Mouse (Mus musculus) E14TG2a.4 (cell line): ENCODE measurements around the gene Thbd.

Experiments
- H3K27me3 ChIP-seq: 2 replicates; pipeline ENCODE4 v1.6.1; 2014; ENCODE audit warnings: low read length, control low read depth; ENCODE audit not compliant: insufficient read depth
- H3K36me3 ChIP-seq: 2 replicates; pipeline ENCODE4 v1.6.1; 2014; ENCODE audit warnings: low read length, control low read depth; ENCODE audit not compliant: insufficient read depth
- H3K4me1 ChIP-seq: replicated peaks from 2 replicates; pipeline ENCODE4 v1.6.1; 2014; ENCODE audit warnings: low read depth, low read length, control low read depth
- H3K4me3 ChIP-seq: replicated peaks from 2 replicates; pipeline ENCODE4 v1.5.1; 2014; ENCODE audit warnings: mild to moderate bottlenecking, low read length
- H3K9me3 ChIP-seq: 2 replicates; pipeline ENCODE4 v1.6.1; 2014; ENCODE audit warnings: low read length, control low read depth
- CTCF ChIP-seq: conservative IDR thresholded peaks from 2 replicates; pipeline ENCODE4 v1.5.1; 2014; ENCODE audit warnings: low read length
- NANOG ChIP-seq: IDR thresholded peaks from 2 replicates; pipeline ENCODE4 v1.6.1; 2014; ENCODE audit warnings: borderline replicate concordance, low read length, mixed read lengths
- POU5F1 ChIP-seq: IDR thresholded peaks from 2 replicates; pipeline ENCODE4 v1.6.1; 2014; ENCODE audit warnings: low read length, borderline replicate concordance

Thbd gene

DNA sequence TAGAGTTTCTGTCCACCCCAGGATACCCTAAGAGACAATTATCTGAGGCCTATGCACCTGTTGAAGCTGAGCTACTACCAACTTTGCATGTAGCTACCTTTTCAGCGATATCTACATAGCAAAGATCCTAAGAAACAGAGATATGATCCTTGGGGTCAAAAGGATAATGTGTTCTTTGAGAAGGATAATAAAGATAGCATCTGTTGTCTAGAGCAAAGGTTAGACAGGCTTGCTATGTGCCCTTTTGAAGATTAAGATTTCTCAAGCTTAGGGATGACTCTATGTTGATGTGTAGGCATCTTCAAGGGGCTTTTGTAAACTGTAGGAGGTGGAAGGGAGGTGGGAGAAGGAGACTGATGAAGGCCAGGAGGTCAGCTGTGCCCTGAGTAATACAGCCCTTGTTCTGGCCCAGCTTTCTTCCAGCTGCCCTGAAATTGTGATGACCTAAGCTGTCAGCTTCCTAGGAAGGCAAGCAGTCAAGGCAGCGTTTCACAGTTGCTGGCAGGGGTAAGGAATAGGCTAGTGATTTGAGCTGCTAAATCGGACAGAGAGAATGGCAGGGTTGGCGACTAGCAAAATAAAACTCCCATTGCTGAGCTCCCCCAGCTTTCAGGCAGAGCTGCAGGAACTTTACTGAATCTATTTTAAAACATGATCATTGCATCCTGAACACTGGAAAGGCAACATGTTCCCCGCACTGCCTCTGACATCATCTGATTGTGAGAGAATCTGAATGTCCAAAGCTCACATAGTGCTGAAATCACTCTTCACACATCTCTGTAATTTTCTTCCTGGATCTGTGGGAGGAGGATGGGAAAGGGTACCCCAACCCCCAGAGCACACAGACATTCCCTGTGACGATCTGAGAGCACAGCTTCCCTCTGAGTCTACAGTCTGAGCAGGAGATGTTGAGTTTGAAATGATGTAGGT, 20.1 kb downstream of the Thbd start:
- H3K4me1 ChIP-seq = no peaks in the 10 kb centered on the region
- TF ChIP-seq CTCF (no peak), NANOG (no peak), POU5F1 (no peak)

DNA sequence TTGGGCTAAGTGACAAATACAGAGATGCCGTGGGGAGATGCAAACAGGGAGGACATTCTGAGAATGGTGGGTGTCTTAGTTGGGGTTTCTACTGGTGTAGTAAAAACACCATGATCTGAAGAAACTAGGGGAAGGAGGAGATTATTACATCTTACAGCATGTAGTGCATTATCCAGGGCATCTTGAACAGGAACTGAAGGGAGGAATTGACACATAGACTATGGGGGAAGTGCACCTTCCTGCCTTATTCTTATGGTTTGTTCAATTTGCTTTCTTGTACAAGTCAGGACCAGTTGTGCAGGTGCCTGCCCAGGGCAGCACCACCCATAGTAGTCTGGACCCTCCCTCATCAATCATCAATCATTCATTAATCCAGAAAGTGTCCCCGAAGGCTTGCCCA, 21.1 kb downstream of the Thbd start:
- no peaks in the 10 kb centered on the region for H3K4me1 ChIP-seq
- H3K4me3 ChIP-seq = no peak overlapping the region
- TF ChIP-seq POU5F1 = no peak
- no peak for TF ChIP-seq NANOG
- TF ChIP-seq CTCF = no peak
- no peaks in the 10 kb centered on the region for H3K36me3 ChIP-seq
- H3K27me3 ChIP-seq = peaks cover 7% of the 10 kb centered on the region; the same call in 1 of the 2 replicates
- no peaks in the 10 kb centered on the region; the same call in 1 of the 2 replicates for H3K9me3 ChIP-seq

More for the DNA sequence above, 20.1 kb downstream of the Thbd start:
- Histone ChIP-seq H3K27me3 (peaks cover 14% of the 10 kb centered on the region; the same call in 1 of the 2 replicates), H3K4me3 (no peak overlapping the region), H3K36me3 (no peaks in the 10 kb centered on the region), H3K9me3 (no peaks in the 10 kb centered on the region; the same call in 1 of the 2 replicates)

DNA sequence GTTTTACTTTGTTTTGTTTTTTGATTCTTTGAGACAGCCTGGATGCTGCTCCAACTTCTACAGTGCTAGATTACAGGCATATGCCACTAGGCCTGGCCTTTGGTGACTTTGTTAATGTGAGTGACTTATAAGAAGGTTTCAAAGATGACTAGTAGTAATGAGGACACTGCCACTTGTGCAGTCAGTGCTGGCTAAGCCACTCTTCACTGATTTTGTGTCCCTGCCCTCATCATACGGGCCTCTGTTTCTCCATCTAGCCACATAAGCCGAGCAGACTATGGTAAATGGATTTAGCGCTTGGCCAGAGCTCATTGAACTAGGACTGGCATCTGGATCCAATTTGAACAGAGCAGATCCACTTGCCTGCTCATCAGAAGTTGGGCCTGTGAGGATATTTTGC, 21.5 kb downstream of the Thbd start:
- H3K4me1 ChIP-seq = no peaks in the 10 kb centered on the region
- no peak overlapping the region for H3K4me3 ChIP-seq
- H3K9me3 ChIP-seq = no peaks in the 10 kb centered on the region; the same call in 1 of the 2 replicates
- no peak for TF ChIP-seq NANOG
- TF ChIP-seq CTCF = no peak
- no peak for TF ChIP-seq POU5F1
- H3K27me3 ChIP-seq = 0 out of 2 replicates have a peak, but pooled peaks cover 3% of the 10 kb centered on the region
- H3K36me3 ChIP-seq = no peaks in the 10 kb centered on the region

DNA sequence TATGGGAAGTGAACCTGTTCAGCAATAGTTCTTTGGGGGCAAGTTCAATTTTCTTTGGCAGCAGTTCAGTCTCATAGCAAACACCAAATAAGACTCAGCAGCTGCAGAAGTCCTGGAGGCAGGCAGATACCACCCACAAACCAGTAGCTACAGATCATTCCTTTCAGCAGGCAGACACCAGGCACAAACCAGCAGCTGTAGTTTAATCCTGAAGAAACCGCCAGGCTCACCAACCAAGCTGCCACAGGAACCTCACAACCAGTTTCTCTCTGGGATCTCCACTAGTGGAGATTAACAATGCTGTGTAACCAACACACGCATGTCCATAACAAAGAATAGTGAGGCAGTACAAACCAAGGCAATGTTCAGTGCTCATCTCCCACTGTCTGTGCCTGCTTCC, 26.9 kb downstream of the Thbd start:
- no peak overlapping the region for H3K4me3 ChIP-seq
- H3K27me3 ChIP-seq = no peaks in the 10 kb centered on the region
- no peaks in the 10 kb centered on the region for H3K4me1 ChIP-seq
- TF ChIP-seq CTCF (no peak), NANOG (no peak), POU5F1 (no peak)
- H3K36me3 ChIP-seq = no peaks in the 10 kb centered on the region
- H3K9me3 ChIP-seq = no peaks in the 10 kb centered on the region

DNA sequence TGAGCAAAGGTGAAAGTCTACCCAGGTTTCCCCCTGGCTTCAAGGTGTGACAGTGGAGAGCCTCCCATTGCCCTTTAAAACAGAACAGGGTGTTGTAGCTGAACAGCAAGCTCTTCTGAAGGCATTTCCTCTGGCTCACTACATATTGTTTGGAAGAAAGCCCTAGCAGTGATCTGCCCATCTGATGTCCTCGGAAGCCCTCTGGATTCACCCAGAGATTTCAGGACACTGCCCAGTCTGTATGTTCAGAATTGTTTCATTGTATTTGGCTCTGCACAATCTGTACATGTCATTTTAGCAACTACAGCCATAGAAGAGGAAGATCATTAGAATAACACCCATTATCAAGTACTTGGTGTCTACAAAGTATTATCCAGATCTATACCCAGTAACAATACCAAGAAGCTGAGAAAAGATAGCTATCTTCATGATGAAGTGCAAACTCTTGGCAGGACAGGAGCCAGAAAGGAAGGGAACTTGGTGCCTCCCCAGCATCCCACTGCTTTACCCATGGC, 28.0 kb downstream of the Thbd start:
- no peak overlapping the region for H3K4me3 ChIP-seq
- H3K36me3 ChIP-seq = no peaks in the 10 kb centered on the region
- no peaks in the 10 kb centered on the region for H3K27me3 ChIP-seq
- no peaks in the 10 kb centered on the region for H3K4me1 ChIP-seq
- no peaks in the 10 kb centered on the region for H3K9me3 ChIP-seq
- TF ChIP-seq NANOG (no peak), CTCF (no peak), POU5F1 (no peak)

DNA sequence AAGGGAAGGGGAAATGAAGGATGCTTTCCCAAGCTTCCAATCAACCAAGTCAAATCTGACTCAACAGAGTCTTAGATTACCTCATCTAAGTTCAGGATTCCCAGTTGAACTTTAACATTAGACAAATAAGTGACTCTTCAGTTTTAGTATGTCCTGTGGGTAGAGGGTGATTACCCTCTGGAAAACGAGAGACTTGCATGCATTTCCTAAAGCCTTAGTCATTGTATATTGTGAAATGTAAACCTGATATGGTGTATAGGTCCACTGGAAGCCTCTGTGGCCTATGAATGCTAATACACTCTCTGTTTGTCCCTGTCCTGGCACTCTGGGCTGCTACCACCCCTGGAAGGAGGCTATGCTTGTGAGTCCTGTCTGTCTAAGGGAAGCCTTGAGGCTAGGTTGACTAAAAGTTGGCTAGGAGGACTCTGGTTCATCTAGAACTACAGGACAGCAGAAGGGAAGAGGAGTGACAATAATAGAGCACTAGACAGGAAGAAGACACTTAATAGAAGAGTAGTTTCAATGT, 29.1 kb downstream of the Thbd start:
- no peaks in the 10 kb centered on the region for H3K4me1 ChIP-seq
- H3K36me3 ChIP-seq = no peaks in the 10 kb centered on the region
- no peaks in the 10 kb centered on the region for H3K27me3 ChIP-seq
- no peak overlapping the region for H3K4me3 ChIP-seq
- TF ChIP-seq POU5F1 (no peak), CTCF (no peak), NANOG (no peak)
- H3K9me3 ChIP-seq = no peaks in the 10 kb centered on the region

DNA sequence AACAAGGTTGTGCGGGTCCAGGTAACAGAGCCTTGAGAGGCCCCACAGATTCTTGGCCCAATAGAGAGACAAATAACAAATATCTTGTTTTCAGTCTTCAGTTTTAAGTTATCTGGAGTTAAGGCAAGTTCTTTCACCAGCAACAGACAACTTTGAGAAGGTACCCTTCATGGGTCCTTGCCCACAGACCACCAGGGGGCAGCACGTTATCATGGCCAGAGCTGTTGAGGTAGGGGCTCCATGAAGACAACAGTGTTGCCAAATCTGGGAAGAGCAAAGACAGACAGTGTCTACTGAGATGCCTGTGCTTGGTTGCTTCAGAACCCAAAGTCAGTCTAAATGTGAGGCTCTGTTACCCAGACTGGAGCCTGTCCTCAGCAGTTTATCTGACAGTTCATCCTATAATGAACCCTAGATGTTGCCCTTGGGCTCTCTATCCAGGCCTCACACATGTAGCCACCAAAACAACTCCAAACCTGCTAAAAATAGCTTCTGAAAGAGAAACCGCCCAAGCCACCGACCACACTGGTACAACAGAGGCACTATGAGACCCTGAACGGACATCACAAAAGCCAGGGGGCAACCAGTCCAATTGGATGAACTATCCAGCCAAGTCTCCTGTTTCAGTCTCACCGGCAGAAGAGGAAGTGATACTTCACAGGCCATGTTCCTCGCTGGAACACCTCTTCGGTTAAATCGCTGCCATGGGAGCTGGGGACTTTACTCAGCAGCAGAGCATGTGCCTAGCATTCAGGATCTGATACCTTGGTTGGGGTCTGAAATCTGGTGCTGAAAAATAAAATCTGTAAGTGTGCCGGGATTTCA, 32.5 kb downstream of the Thbd start:
- TF ChIP-seq POU5F1 (no peak), CTCF (peak; percentile 60)
- Histone ChIP-seq H3K4me3 (no peak overlapping the region), H3K36me3 (no peaks in the 10 kb centered on the region), H3K4me1 (no peaks in the 10 kb centered on the region), H3K27me3 (no peaks in the 10 kb centered on the region), H3K9me3 (no peaks in the 10 kb centered on the region)

DNA sequence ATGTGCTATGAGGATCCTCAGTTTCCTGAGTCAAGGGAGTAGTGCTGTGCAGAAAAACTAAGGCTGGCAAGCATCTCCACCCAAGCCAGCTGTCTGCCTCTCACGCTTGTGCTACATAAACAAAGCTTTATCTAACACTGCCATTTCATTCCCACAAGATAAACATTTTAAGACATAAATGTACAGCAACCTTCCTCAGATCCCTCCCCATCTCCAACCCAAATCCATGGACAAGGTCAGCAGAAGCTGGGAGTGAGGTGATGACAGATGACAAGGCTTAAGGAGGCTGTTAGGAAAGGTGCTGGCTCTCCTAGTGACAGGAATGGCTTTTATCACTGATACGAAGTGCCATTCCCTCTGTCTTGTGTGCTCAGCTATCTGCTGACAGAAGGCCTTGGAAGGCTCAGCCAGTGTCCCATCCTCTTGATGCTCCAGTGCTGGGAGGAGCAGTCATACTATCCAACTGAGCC, 34.4 kb downstream of the Thbd start:
- no peak overlapping the region for H3K4me3 ChIP-seq
- no peaks in the 10 kb centered on the region for H3K9me3 ChIP-seq
- H3K27me3 ChIP-seq = no peaks in the 10 kb centered on the region
- no peaks in the 10 kb centered on the region for H3K36me3 ChIP-seq
- no peak for TF ChIP-seq CTCF
- no peaks in the 10 kb centered on the region for H3K4me1 ChIP-seq
